Mouse (Mus musculus) limb, embryonic 14.5 days (tissue): ENCODE measurements around the gene Ado. TPM values are rescaled to one million over a fixed set of nuclear protein-coding genes. Genes with fewer than 3 reads are reported as not detected.

Source experiments
- ATAC-seq: fragments of 200-750 bp; cut with Nextera tagmentation; 2 replicates; pipeline ENCODE4 v1.8.0; 2017; ENCODE audit warnings: low read depth, moderate number of reproducible peaks, moderate TSS enrichment; ENCODE audit not compliant: low FRiP score
- DNase-seq: peaks from one replicate; pipeline ENCODE4 v3.0.0-alpha.2; 2015; ENCODE audit warnings: low spot score
- H3K27ac ChIP-seq: fragments of 300-500 bp; sonication (generic); replicated peaks from 2 replicates; pipeline ENCODE4 v1.5.1; 2014; ENCODE audit warnings: low read depth, mild to moderate bottlenecking, low read length, moderate library complexity, mixed read lengths
- H3K27me3 ChIP-seq: fragments of 300-500 bp; sonication (generic); 2 replicates; pipeline ENCODE4 v1.6.1; 2014; ENCODE audit warnings: low read length, mixed read lengths; ENCODE audit not compliant: control insufficient read depth, insufficient read depth
- H3K36me3 ChIP-seq: fragments of 300-500 bp; sonication (generic); 2 replicates; pipeline ENCODE4 v1.6.1; 2014; ENCODE audit warnings: mild to moderate bottlenecking, low read length, moderate library complexity, mixed read lengths; ENCODE audit not compliant: control insufficient read depth, insufficient read depth
- H3K4me1 ChIP-seq: fragments of 300-500 bp; sonication (generic); 2 replicates; pipeline ENCODE4 v1.6.1; 2014; ENCODE audit warnings: antibody characterized with exemption, low read length, mixed read lengths; ENCODE audit not compliant: control insufficient read depth, insufficient read depth
- H3K4me2 ChIP-seq: fragments of 300-500 bp; sonication (generic); replicated peaks from 2 replicates; pipeline ENCODE4 v1.6.1; 2014; ENCODE audit warnings: low read depth, mild to moderate bottlenecking, low read length, moderate library complexity; ENCODE audit not compliant: severe bottlenecking
- H3K4me3 ChIP-seq: fragments of 300-500 bp; sonication (generic); replicated peaks from 2 replicates; pipeline ENCODE4 v1.5.1; 2014; ENCODE audit warnings: low read length
- H3K9ac ChIP-seq: fragments of 300-500 bp; sonication (generic); 2 replicates; pipeline ENCODE4 v1.6.1; 2014; ENCODE audit warnings: mild to moderate bottlenecking, low read depth, low read length, moderate library complexity; ENCODE audit not compliant: severe bottlenecking
- H3K9me3 ChIP-seq: fragments of 300-500 bp; sonication (generic); 2 replicates; pipeline ENCODE4 v1.6.1; 2016; ENCODE audit warnings: low read length; ENCODE audit not compliant: control insufficient read depth
- POLR2A ChIP-seq: fragments of 200-500 bp; IDR thresholded peaks from 2 replicates; pipeline ENCODE4 v1.8.0; 2012; ENCODE audit warnings: inconsistent platforms, mild to moderate bottlenecking, moderate library complexity, borderline replicate concordance; ENCODE audit not compliant: insufficient read depth, insufficient read length; ENCODE audit errors: extremely low read depth
- WGBS: fragments of 180-500 bp; shearing (Covaris S2); extraction: QIAGEN DNeasy Blood & Tissue Kit; methylation state at CpG from one replicate; pipeline ENCODE4 v1.1.7; 2014; 5-methylcytosine and 5-hydroxymethylcytosine counted together
- polyA plus RNA-seq, 2 experiments: library from polyadenylated mRNA; depleted of rRNA in 1 of 2; stranded (reverse) in 1 of 2; unstranded in 1 of 2; fragments of >200 nt; fragmentation: Nextera tagmentation in 1 of 2; extraction: Ambion mirVana in 1 of 2; gene quantifications; 2 replicates each; pipeline versions ENCODE4 v1.2.1 to v1.2.3; 2012 to 2014

The Ado gene
- polyA plus RNA-seq, 2 experiments: 14.1 to 63.8 TPM

DNA sequence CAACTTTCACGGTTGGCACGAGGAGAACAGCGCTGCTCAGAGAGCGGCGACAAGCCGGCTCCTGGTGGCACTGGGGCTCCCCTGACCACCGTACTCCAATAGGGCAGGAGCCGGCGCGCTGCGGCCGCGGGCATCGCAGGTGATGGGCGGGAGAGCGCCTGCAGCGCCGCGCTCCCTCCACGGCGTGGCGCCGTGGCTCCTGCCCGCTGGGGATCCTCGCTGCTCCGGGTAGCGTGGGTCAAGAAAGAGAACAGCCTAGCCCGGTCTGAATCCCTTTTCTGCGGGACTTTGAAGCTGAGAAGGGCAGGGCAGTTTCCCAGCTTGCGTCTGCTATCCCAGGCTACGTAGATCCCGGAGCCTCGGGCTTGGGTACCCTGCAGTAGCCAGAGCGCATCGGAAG lies 12.8 kb downstream of the Ado start:
- TF ChIP-seq POLR2A: no peak
- H3K4me2 ChIP-seq: peak overlapping the region; percentile 99
- H3K9ac ChIP-seq: 0 out of 2 replicates have a peak overlapping the region, but pooled peaks have one; percentile 40
- H3K27me3 ChIP-seq: peaks cover 67% of the 10 kb centered on the region
- DNase-seq: peak; percentile 56
- no peaks in the 10 kb centered on the region for H3K9me3 ChIP-seq
- H3K36me3 ChIP-seq: no peaks in the 10 kb centered on the region
- ATAC-seq: peak; percentile 39; the same call in 1 of the 2 replicates
- H3K4me3 ChIP-seq: peak overlapping the region; percentile 66
- H3K4me1 ChIP-seq: peaks cover 21% of the 10 kb centered on the region
- no peak overlapping the region for H3K27ac ChIP-seq
- WGBS: under 1% methylated on average over 35 of the region's 35 CpGs

DNA sequence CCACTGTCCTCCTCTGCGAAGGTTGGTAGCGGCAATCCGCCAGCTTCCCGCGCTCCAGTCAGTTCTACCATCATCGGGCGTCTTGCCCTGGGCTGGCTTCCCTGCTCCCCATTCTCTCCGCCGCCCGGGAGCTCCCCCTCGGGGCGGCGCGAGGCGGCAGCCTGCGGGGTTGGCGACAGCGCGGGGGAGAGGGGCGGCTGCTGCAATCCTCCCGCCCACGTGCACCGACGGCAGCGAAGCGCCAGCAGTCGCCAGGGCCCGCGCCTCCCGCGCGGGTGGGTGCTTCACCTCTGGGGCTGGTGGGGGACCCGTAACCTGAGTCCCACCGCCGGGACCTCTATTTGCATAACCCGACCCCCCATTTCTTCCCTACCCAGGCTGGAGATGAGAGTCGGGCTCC lies 13.5 kb downstream of the Ado start, which contains the start of gene Egr2:
Egr2 (plus strand) TSS at position 220 of the 400 bp plus-strand sequence.
- ATAC-seq: no peak
- H3K9ac ChIP-seq: 0 out of 2 replicates have a peak within 1 kb of the TSS, but pooled peaks have one; percentile 40
- no peak for DNase-seq

DNA sequence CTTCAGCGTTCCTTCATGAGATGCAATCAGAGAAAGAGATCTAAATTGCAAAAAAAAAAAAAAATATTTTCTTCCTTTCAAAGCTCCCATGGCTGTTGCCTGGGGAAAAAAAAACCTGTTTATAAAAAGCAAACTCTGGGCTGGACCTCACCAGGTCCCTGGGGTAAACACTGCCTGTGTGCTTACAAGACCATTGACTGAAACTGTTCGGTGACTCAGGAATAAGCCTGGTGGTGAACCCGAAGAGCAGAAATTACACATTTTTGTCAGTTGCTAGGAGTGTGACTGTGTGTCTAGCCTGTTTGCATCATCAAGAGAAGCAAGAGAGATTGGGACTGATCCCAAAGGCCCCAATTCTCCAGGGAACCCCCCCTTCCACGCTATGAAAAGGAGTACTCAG lies 19.0 kb downstream of the Ado start:
- ATAC-seq (no peak), DNase-seq (no peak)
- no peaks in the 10 kb centered on the region for H3K9me3 ChIP-seq
- H3K4me3 ChIP-seq: no peak overlapping the region
- H3K36me3 ChIP-seq: no peaks in the 10 kb centered on the region
- WGBS: 86% methylated on average over 4 of the region's 4 CpGs
- no peak overlapping the region for H3K27ac ChIP-seq
- no peak overlapping the region for H3K9ac ChIP-seq
- peaks cover 16% of the 10 kb centered on the region for H3K27me3 ChIP-seq
- no peak for TF ChIP-seq POLR2A
- H3K4me2 ChIP-seq: no peak overlapping the region
- no peaks in the 10 kb centered on the region for H3K4me1 ChIP-seq

More for the DNA sequence above, 13.5 kb downstream of the Ado start, which contains the start of gene Egr2:
- H3K36me3 ChIP-seq: no peaks in the 10 kb centered on the region
- H3K4me1 ChIP-seq: peaks cover 21% of the 10 kb centered on the region
- TF ChIP-seq POLR2A: no peak
- no peaks in the 10 kb centered on the region for H3K9me3 ChIP-seq
- H3K27ac ChIP-seq: no peak within 1 kb of the TSS
- 5% methylated on average over 33 of the region's 37 CpGs for WGBS
- H3K4me2 ChIP-seq: peak within 1 kb of the TSS; percentile 99
- H3K27me3 ChIP-seq: peaks cover 60% of the 10 kb centered on the region
- H3K4me3 ChIP-seq: peak within 1 kb of the TSS; percentile 66

DNA sequence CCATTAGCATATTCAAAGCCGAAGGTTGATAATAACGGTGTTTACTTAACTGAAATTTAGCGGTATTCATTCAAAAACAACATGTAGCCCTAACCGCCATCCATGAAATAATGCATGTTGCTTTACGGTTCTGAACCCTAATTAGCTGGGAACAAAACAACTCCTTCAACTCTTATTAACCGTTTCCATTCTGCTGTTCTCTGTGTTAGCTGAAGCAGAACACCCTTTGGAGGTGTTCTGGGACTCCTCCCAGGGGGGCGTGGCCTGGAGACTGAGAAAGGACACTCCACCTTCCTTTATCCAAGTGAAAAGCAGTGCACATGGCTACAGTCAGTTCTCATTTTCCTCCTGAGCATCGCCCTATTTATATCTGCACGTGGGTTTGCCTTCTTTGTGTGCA lies 22.3 kb downstream of the Ado start:
- Histone ChIP-seq H3K4me3 (no peak overlapping the region), H3K4me2 (no peak overlapping the region), H3K36me3 (no peaks in the 10 kb centered on the region), H3K4me1 (no peaks in the 10 kb centered on the region), H3K27ac (no peak overlapping the region), H3K27me3 (no peaks in the 10 kb centered on the region), H3K9ac (no peak overlapping the region), H3K9me3 (no peaks in the 10 kb centered on the region)
- no peak for ATAC-seq
- no peak for DNase-seq
- 68% methylated on average over 9 of the region's 9 CpGs for WGBS
- no peak for TF ChIP-seq POLR2A

DNA sequence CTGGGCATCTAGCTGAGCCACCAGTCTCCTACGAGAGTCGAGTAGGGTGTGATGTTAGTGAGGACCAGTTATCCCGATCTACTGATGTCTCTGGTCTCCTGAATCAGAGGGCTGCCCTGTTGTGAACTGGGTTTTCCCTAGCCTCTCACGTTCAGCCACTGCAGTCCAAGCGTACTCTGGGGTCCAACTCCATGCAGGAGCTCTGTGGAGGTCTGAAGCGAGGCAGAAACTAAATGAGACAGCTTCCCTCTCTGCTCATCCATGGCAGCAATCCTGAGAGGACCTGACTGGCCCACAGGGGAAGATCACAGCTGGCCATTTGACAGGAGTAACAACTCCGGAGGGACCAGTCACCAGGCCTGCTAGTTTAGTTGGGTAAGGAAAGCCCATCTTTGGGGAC lies 24.1 kb downstream of the Ado start:
- no peak overlapping the region for H3K4me3 ChIP-seq
- no peak overlapping the region for H3K27ac ChIP-seq
- H3K27me3 ChIP-seq: no peaks in the 10 kb centered on the region
- H3K36me3 ChIP-seq: no peaks in the 10 kb centered on the region
- WGBS: 79% methylated on average over 7 of the region's 7 CpGs
- no peaks in the 10 kb centered on the region for H3K9me3 ChIP-seq
- no peaks in the 10 kb centered on the region for H3K4me1 ChIP-seq
- H3K4me2 ChIP-seq: no peak overlapping the region
- DNase-seq (no peak), ATAC-seq (no peak)
- H3K9ac ChIP-seq: no peak overlapping the region
- TF ChIP-seq POLR2A: no peak

DNA sequence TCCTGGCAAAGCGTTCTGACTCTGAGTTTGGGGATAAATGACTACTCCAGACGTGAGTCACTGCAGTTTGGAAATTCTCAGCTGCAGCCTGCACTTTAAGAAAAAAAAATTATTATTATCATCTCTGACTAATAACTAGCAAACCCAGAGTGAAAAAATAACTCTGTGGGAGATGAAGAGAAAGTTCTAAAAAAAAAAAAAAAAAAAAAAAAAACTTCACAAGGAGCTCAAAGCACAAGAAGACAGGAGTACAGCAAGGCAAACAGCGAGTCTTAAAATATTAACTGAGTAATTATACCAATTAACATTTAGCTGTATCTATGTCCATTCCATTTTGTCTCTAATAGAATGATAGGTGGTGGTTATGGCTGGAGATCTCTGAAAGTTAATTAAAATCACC lies 24.6 kb downstream of the Ado start:
- no peak overlapping the region for H3K4me2 ChIP-seq
- WGBS: 76% methylated on average over 3 of the region's 3 CpGs
- H3K4me1 ChIP-seq: no peaks in the 10 kb centered on the region
- no peak overlapping the region for H3K4me3 ChIP-seq
- H3K9ac ChIP-seq: no peak overlapping the region
- H3K27me3 ChIP-seq: no peaks in the 10 kb centered on the region
- H3K36me3 ChIP-seq: no peaks in the 10 kb centered on the region
- no peak for DNase-seq
- no peak overlapping the region for H3K27ac ChIP-seq
- no peaks in the 10 kb centered on the region for H3K9me3 ChIP-seq
- no peak for TF ChIP-seq POLR2A
- ATAC-seq: no peak
